Mouse (Mus musculus) layer of hippocampus, adult 18-20 months (tissue): ENCODE measurements around the gene Smad6. TPM values are rescaled to one million over a fixed set of nuclear protein-coding genes. Genes with fewer than 3 reads are reported as not detected.

ENCODE experiments used
- DNase-seq, 2 experiments: peaks; one replicate each; pipeline ENCODE4 v3.0.0; 2022; ENCODE audit warnings: low spot score in 2 of 2
- total RNA-seq, 2 experiments: library from RNA; stranded (reverse); gene quantifications; 2 replicates each; pipeline ENCODE4 v1.2.3; 2021

Smad6 gene
- total RNA-seq, 2 experiments from 2014 or later: 1.3 to 2.5 TPM

DNA sequence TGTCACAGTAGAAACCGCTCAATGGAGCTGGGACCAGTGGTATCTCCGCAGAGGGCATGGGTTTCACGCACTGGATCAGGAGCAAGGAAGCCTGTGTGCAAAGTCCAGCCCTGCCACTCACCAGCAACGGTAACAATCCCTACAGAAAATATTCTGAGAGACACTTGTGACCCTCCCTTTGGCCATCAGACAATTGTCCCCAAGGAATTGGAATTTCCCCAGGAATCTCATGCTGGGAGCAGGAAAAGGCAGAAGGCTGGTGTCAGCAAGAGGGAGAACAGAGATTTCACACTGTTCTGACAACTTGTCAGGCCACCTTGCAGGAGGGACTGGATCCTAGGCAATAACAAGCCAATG, 61.1 kb downstream of the Smad6 start:
- DNase-seq: no peak

DNA sequence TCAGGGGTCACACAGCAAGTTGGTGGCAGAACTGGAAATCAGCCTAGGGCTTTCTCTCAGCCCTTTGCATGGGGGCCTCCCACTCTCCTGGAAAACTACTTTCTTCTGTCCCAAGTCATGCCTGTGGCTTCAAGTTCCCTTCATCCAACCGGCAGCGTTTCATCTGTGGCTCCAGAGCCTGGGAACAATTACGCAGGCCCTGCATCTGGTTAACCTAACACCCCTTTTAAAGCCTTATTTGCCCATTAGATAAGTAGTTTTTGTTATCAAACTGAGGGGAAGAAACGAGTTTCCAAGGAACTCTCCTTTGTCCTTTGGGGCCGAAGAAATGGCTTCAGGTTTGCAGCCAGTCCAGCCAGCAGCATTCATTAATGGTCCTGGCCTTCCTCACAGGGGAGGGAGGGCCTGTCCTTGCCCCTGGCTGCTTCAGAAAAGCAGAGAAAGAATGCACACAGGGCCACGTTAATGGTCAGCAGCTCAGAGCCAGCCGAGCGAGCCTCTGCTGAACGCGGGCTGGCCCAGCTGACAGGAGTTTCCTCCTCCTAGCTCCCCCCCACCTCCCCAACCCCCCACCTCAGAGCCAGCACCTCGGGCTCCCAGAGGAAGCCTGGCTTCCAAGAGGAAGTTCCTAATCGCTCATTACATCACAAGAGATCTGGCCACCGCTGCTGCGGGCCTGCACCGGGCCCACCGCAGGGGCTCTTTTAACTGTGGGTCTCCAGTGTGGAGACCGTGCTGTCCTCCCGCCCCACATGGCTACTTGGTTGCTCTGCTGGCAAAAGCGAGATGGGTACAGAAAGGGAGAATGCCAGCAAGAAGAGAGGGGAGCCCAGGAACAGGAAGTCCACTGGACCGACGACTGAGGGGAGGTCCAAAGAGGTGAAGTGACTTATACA, 61.7 kb downstream of the Smad6 start:
- DNase-seq: no peak

DNA sequence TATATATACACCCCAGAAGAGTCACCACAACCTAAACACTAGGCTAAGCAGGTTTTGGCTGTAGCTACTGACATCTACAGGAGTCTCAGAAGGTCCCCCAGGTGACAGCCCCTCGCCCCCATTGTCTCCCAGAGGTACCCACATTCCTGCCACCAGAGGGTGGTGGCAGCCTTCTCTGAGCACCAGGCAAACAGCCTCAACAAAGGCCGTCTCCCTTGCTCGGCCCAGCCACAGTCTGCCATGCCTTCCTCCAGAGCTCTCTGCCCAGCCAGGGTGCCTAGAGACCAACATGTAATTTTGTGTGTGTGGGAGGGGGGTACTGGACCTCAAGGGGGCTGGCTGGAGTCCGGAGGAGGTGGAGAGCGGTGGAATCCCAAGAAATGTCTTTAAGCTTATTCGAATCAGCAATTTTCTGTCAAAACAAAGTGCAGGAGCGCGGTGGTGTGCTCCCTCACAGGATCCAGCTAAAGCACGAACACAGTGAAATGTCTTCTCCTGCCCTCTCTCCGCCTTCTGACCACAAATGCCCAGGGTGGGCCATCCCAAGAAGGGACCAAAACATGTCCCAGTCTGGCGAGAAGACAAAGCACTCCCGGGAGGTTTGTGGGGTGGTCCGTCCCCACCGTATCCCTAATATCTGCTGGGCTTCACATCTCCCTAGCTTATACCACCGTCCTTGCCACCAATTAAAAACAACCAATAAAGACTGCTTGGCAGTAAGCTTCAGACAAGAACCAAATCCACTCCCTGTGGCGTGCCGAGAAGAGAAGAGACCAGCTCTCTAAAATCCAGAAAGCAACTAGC, 62.5 kb downstream of the Smad6 start:
- DNase-seq: no peak

DNA sequence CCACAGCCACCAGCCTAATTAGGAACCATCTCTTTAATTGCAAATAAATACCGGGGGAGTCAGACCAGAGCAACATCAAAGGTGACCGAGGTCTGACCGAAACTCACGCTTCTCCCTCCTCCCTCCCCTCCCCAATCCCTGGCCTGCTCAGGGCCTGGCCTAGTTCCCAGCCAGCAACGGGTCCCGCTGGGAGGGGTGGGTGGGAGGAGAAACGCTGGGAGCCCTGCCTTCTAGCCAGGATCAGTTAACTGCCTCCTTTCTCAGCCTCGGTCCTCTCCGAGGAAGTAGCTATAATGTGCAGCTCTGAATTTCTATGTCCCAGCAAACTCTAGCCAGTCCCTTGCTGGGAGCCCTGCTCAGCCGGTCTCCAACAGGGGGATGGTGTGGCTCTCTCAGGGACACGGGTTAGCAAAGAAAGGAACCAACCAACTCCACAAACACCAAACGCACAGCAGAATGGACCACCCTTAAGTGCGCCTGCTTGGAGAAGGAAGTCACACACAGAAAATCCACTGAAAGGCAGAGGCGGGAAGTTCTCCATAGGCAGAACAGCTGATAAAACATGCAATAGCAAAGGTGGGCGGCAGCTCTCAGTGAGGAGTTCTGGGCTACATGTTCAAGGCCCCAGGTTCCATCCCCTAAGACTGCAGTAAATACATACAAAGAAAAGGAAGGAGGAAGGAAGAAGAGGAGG, 63.4 kb downstream of the Smad6 start:
- no peak for DNase-seq

DNA sequence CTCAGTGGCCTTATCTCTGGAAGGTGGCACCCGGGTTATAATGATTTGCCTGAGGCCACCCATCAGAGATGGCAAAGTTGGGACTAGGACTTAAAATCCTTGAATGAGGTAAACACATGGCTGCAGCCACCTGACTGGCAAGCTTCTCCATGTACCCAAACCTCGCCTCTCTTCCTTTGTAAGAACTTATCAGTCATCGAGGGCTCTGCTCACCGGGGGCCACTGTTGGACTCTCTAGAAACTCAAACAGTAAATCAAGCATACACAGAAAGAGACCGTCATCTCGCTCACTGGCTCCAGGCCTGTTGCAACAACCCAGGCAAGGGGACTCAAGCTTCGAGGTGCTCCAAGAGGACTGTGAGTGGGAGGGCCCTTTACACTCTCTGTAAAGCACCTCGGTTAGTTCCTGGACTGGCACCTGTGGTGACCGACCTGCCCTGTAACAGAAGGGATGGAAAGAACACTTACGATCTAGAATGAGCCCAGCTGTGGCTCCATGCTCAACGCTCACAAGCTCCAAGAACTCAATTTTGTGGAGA, 64.1 kb downstream of the Smad6 start:
- DNase-seq: no peak

DNA sequence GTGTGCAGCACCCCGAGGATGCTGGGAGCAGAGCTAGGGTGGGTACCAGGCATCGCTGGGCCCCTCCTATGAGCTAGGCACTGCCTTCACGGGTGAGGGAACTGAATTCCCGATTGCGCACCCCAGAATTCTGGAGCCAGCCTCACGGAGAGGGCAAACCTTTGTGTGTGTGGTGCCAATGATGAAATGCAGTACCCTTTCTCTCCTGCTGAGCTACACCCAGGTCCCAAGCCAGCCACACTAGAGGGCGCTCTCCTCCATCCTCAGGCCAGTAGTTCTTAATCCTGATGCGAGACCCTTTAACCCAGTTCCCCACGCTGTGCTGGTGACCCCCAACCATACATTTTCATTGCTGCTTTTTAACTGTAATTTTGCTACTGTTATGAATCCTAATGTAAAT, 65.8 kb downstream of the Smad6 start:
- peak; percentile 42 to 77 for DNase-seq

DNA sequence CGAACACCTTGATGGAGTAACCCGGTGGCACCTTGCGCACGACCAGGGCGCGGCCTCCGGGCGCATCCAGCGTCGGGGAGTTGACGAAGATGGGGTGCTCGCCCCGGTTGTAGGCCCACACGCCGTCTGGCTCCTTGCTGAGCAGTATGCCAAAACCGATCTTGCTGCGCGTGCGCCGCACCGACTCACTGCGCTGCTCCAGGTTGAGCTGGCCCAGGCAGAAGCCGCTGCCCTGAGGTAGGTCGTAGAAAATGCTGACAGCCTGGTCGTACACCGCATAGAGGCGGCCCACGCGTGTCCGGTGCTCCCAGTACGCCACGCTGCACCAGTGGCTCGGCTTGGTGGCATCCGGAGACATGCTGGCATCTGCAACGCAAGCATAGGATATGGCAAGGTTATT, 68.2 kb downstream of the Smad6 start:
- peak in 1 of 2 experiments; percentile 42 for DNase-seq

DNA sequence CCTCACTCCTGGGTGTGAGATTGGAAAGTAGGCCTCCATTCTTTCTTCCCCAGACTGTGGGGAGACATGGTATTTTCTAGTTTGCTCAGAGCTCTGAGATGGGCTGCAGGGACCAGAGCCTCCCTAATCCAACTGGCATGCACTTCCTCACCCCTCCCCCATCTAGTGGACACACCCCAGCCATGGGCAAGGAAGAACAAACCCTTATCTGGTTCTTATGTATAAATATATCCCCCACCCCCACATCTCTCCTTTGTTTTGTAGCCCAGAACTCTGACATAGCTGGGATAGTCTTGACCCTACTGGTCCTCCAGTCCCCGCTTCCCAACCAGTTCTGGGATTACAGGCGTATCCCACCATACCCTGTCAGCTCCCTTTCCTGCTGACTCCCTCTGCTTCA, 69.3 kb downstream of the Smad6 start:
- no peak for DNase-seq

DNA sequence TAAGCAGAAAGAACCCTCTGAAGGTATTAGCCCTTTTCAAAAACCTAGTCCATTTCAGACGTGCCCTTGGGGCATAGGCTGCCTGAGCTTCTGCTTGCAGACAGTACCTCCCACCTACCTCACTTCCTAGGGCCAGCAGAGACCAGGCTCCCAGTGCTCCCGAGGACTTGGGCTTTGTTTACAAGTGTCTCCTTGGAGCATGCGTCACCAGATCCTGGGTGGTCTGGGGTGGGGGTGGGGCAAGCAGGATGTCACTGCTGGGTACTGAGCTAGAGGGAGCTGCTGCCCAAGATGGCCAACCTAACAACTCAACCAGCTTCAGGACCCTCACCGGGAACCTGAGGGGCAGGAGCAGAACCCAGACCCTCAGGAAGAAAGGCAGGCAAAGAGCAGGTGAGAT, 71.5 kb downstream of the Smad6 start:
- DNase-seq: no peak

DNA sequence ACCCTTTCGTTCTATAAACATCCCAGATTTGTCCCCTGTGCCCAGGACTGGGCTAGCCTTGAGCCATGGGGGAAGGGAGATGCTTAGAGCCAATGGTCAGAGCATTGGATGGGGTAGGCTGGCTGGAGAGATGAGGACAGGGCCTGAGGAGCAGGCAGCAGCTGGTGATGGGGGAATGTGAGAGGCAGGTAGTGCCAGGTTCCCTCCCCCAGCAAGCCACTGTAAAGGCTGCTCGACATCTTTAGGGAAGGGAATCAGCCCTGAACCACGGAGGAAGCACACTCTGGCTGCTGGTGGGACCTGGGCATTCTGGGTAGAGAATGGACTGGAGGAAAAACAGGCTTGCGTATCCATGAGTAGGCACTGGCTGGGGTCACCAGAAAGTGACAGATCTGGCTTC, 72.5 kb downstream of the Smad6 start:
- DNase-seq: no peak

DNA sequence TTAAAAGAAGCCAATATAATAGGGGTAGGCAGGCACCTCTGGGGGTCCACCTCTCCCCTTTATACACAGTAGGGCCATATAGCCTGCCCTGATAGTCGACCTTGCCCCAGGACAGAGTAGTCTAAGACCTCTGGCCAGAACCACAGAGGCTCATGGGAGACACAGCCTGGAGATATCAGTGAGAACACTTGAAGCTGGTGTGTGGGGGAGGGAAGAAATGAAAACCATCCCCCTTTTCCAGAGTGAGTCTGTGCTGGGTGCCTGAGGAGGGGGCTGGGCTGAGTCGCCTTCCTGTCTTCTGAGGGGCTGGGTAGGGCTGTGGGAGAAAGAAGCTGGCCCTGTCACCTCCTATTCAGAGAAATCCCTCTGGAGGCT, 79.3 kb downstream of the Smad6 start:
- DNase-seq: no peak

DNA sequence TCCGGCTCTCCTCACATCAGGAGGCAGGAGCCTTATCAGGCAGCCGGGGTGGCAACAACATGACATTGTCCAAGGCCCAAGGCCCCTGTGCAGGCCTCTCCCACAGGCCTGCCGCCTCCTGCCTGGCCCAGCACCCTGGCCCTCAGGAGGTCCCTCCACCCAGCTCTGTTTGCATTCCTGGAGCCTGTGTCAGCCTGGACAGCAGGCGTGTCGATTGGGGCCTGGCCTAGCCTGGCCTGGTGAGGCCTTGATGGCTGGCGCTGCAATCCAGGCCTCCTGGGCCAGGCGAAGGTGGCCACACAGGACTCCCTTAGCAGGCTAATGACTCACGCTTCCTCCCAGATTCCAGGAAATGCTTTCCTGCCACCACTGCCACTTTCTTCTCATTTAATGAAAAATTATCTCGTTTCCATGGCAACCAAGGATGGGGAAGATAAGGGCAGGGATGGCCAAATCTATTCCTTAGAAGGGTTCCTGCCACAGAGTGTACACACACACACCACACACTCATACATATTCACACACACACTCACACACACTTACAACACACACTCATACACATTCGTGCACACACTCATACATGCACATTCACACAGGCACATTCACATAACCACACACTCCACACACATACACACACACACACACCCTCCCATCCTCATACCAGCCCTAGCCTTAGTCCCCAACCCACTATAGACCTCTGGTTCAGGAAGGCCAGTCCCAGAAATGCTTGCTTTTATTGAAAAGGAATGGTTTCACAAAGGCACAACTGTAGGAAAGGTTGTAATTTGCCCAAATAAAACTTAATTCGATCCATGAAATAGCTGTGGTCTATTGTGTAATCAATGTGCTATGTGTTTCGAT, 79.9 kb downstream of the Smad6 start:
- DNase-seq: peak; percentile 17 to 21

DNA sequence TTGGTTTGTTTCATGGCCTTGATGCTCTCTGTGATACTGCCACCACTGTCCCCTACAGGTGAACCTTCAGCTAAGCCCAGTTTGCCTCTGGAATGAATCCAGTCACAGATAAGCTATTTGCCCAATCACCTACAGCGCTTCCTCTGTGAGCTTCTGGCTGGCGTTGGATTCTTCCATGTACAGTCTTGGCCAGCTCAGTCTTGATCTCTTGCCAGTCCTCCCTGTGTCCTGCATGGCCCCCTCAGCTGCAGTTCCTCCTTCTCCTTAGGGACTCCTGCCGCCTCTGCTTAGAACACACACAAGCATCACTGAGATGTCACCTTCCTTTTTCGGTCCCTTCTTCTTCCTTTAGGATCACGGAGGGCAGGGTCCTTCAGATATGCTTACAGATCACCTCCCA, 85.6 kb downstream of the Smad6 start:
- no peak for DNase-seq

DNA sequence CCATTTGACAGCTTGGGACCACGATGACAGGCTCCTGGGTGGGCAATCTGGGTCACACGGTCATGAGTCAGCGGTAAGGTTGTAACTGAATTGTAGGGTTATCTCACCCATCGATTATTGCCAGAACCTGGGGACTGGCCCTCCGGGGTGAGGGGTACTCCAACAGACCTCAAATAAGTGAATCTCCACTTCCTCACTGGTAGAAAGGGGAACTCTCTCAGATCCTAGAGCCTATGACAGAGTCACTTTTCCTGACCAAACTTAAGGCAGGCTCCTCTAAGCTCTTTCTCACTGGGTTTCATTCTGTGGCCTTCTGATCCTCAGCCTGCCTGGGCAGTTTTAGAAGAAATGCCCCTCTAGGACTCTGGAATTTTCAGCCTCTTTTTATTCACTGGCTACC, 88.8 kb downstream of the Smad6 start:
- DNase-seq: no peak

DNA sequence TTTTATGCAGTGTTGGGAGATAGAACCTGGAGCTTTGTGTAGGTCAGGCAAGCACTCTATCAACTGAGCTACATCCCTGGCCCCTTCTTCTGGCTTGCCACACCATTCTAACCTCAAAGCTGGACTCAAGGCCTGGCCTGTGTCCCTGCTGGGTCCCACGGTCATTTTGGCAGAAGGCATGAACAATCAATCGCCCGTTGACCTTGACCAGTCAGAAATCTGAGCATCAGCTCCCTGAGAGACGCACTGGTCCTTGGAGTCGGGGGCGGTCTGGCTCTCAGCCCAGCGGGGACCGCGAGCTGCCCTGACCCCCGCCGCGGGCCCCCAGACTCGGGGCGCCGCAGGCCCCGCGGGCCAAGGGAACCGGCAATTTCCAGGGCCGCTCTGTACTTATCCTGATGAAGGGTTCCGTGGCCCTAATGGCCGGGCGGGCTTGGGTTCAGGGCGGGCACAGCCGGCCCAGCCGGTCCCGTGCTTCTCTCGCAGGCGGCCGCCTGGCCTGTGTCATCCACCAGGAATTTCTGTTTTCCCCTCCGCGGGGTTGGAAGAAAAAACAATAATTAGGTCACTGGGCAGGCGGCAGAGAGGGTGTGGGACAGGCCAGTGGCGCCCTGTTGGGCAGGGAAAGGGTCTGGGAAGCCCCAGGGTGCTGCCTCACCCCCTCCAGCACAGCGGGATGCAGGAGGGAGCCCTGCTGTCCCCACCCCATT, 94.4 kb downstream of the Smad6 start:
- DNase-seq: no peak

DNA sequence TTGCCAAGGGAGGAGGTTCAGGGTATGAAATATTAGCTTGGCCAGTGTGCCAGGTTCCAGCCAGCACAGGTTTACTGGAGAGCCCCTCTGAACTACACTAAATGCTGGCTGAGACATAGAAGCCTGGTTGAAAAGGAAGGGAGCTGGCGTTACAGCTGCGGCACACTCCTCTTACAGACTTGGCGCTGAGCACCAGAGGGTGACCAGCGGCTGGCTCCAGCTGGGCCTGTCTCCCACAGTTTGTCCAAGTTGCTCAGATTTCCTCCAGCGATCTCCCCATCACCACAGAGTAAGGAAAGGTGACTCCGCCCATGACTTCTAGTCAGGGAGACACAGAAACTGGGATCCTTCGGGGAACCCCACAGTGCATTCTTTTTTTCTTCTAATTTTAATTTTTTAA, 95.5 kb downstream of the Smad6 start:
- no peak for DNase-seq

DNA sequence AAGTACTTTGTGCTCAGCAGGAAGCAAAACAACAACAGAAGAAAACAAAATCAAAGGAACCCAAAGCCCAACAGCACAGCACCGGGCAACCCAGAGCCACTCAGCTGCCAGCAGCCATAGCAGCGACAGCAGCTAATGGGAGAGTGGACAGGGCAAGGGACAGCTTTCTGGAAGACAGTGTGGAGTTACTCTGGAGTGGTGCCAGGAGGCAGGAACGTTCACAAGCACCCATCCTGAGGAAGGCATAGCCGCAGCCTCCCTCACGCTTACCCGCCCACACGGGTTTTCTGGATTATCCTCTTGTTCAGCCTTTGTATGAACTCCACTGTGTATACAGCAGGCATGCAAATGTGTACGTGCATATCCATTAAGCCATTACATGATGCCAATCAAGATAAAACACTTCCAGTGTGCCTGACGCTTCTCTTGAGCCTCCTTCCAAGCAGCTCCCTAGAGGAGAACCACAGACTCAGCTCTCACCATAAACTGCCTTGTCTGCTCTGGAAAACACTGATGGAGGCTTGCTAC, 98.6 kb downstream of the Smad6 start:
- no peak for DNase-seq

DNA sequence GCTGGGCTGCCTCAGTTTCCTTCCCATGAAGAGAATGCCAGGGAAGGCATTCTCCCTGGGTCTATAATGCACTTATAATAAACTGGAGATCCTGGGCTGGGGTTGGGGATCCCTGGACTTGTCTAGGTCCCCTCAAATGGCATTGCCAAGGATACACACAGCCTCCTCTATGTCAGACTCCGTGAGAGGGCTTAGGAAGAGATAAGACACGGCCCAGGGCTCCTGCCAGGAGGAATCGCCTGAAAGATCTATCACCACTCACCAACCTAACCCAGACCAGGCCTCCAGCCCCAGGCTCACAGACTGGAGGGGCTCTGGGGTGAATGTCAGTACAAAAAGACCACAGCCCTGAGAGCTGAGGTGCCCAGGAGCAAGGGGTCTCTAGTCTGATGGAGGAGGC, 102.2 kb downstream of the Smad6 start:
- DNase-seq: no peak

DNA sequence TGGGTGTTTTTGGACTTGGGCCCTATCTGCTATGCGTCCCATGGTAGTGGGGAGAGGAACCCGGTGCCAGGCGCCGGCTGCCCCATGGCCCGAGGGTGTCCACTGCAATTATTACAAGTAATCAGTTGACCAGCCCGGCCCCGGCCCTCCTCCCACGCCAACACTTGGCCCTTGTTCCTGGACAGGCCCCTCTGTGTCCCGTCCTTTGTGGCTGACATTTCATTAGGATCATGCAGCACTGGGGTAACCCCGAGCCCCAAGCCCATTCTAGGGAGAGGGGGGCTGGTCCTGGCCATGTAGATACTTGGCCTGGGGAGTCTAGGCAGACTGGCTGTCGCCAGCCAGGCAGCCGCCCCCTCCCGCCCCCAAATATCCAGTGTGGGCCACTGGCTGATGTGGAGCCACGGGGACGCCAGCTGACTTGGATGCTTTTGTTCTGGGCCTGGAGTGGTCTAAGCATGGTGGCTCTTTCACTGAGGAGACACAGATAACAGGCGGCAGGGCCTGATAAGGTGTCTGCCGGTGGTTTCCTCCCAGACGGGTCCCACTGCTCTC, 102.8 kb downstream of the Smad6 start:
- DNase-seq: peak in 1 of 2 experiments; percentile 45

DNA sequence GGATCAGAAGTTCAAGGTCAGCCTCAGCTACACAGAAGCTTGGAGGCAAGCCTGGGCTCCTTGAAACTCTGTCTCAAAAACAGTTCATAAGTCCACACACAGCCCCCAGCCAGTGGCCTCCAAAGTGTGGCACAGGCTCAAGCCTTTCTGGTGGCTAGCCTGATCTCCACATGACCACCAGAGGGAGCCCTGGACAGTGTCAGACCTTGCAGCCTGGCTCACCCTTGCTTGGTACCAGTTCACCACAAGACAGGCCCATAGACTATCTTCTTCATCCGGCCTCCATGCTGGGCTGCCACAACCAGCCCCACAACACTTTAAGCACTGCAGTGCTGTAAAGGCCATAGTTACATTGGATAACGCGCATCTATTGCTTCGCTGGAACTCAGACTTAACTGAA, 103.6 kb downstream of the Smad6 start:
- peak; percentile 25 to 76 for DNase-seq
